Mouse (Mus musculus): Measurements from ENCODE around the gene Id4.
A peak's percentile ranks its signal among the peaks of the same experiment; 100 is the strongest.

Gene Id4

GRCm38 (mm10) chr13:48260690-48261278, at the start of gene Id4:
Gene Id4 (plus strand): TSS chr13:48261228.
- DNase-seq (ENCODE audit: extremely low read depth, insufficient read length, low spot score): no peak

DNA sequence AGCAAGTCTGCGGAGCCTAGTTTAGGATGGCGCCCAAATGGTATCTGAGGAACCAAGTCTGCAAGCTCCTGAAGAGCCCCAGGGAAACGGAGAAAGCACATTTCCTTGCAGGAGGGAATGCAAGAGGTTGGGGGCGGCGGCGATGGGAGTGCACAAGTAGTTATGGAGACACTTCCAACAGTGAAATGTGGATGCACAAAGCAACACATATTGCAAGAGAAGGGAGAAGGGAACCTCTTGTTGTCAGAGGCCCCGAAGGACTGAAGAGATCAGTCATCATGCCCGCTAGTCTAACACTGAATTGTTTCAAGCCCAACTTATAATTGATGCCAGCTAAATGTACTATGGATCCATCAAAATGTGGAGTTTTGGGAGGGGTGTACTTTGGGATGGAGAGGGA, 33.9 kb upstream of the Id4 start:
- no peak for DNase-seq (ENCODE audit: extremely low read depth, insufficient read length, low spot score)

DNA sequence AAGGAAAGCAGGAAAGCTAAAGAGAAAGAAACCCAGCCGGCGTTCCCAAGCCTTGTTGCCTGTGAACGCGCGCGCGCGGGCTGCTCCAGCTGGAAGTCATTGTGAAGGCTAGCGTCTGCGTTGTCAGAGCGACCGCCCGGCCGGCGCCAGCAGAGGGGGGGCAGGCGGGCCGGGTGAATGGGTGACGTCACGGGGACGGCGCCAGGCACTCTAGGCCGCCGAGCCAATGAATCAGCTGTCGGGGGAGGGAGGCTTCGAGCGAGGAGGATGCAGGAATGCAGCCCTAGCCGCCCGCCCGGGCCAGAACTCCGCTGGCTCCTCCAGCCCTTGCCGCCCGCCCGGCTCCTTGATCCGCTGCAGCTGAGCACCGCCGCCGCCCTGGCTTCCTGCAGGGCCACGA, 33.3 kb upstream of the Id4 start:
- DNase-seq (ENCODE audit: extremely low read depth, insufficient read length, low spot score): peak; percentile 93

GRCm38 (mm10) chr13:48228114-48228513, 32.9 kb upstream of the Id4 start:
- no peak for DNase-seq (ENCODE audit: extremely low read depth, insufficient read length, low spot score)

DNA sequence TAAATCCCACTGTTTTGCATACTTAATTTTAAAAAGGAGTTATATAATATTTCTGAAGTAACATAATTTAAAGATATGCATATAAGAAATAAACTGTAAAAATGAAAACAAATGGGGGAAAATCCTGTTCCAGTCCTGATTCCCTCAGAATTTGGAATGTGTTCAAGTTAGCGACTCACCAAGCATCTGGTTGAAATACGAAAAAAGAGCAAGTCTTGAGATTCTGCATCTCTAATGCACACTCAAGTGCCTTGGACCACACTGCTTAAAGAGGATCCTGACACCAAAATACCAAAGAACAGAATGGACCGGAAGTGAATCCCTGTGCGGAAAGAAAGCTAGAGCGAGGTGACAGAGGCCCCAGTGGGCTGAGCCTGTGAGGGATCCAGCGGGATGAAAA, 30.0 kb upstream of the Id4 start:
- DNase-seq (ENCODE audit: extremely low read depth, insufficient read length, low spot score): no peak

- no peak for DNase-seq (ENCODE audit: extremely low read depth, insufficient read length, low spot score)
Measured at GRCm38 (mm10) chr13:48236436-48236835, 24.6 kb upstream of the Id4 start.

DNA sequence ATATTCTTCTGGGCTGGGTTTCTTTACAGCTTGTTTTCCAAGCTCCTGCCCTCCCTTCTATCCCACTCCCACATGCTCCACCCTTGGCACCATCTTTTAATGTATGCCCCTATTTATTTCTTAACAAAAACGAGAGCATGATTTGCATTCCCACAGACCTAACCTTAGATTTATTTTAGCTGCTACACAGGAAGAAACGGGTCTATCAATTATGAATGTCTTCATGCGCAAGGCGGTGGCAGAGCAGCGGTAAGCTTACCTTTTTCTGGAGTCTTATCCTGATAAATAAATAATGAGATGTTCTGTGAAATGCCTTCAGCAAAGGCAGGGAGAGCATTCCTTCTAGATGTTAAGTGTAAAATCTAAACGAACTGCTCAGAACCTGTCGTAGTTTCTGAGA, 24.2 kb upstream of the Id4 start:
- no peak for DNase-seq (ENCODE audit: extremely low read depth, insufficient read length, low spot score)

- no peak for DNase-seq (ENCODE audit: extremely low read depth, insufficient read length, low spot score)
Measured at GRCm38 (mm10) chr13:48237516-48237915, 23.5 kb upstream of the Id4 start.

- no peak for DNase-seq (ENCODE audit: extremely low read depth, insufficient read length, low spot score)
Measured at GRCm38 (mm10) chr13:48245235-48246012, 15.6 kb upstream of the Id4 start.

- DNase-seq (ENCODE audit: extremely low read depth, insufficient read length, low spot score): no peak
Measured at GRCm38 (mm10) chr13:48252559-48252958, 8.5 kb upstream of the Id4 start.

DNA sequence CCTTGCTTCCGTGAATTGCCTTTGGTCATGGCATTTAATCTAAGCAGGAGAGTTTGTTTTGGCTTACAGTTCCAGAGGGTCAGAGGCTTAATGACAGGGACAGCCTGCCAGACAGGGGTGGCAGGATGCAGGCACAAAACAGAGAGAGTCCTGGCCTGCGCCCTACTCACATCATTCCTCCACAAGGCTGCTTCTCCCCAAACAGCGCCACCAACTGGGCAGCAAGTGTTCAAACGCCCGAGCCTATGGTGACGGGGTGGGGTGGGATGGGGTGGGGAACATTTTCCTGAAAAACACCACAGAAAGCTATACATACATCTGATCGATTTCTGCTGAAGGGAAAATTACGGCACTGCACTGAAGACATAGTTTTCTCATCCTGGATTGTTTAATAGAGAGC, 6.0 kb upstream of the Id4 start:
- no peak for DNase-seq (ENCODE audit: extremely low read depth, insufficient read length, low spot score)

GRCm38 (mm10) chr13:48261341-48262221, 553 bp downstream of the Id4 start:
- DNase-seq (ENCODE audit: extremely low read depth, insufficient read length, low spot score): no peak

- no peak for DNase-seq (ENCODE audit: extremely low read depth, insufficient read length, low spot score)
Measured at GRCm38 (mm10) chr13:48262451-48262969, 1.5 kb downstream of the Id4 start.

- DNase-seq (ENCODE audit: extremely low read depth, insufficient read length, low spot score): no peak
Measured at GRCm38 (mm10) chr13:48265029-48265428, 4.0 kb downstream of the Id4 start.

- DNase-seq (ENCODE audit: extremely low read depth, insufficient read length, low spot score): no peak
Measured at GRCm38 (mm10) chr13:48273451-48274069, 12.5 kb downstream of the Id4 start.

DNA sequence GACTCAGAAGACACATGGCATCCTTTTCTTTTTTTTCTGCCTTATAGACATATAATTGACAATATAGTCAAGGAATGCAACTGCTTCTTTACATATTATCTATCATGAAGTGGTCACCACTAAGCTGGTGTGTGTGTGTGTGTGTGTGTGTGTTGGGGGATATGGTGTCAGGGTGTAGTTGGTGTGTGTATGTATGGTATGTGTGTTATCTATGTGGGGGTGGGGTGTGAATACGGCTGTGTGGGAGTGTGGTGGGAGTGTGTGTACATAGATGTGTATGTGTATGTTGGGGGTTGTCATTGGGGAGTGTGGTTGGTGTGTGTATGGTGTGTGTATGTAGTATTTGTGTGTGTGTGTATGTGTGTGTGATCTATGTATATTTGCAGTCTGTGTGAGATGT, 13.1 kb downstream of the Id4 start:
- no peak for DNase-seq (ENCODE audit: extremely low read depth, insufficient read length, low spot score)

DNA sequence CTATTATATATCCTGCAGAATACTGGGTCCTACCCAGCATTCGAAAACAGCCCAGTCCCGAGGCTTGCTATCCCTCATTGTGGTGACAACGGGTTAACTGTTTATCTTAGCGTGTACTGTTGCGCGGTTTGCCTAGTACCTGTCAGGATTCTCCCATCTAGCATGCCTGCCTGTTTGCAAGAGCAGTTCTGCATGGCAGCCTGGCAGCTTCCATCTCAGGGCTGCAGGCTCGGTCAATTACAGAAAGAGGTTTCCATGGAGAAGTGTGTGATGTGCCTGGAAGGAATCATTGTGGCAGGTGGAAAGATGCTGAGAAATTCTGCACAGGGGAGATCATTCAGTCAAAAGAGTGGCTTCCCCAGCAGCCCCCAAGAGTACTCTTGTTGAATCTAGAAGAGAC, 16.0 kb downstream of the Id4 start:
- no peak for DNase-seq (ENCODE audit: extremely low read depth, insufficient read length, low spot score)

DNA sequence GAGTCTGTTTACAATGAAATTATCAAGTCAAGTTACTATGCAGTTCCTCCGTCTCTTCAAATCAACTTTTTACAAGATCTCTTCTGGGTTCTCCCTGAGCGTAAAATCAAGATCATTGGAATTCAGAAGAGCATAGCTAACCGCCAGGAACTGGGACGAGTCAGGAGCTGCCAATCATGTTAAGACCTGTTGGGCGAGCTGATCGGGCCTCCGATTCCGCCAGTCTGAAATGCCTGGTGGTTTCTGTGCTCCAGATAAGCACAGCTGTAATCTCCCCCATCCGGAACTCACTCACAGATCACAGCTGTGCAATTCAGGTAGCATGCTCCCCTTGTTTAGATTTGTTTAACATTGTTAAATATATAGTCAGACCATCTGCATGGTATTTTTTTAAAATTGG, 23.4 kb downstream of the Id4 start:
- no peak for DNase-seq (ENCODE audit: extremely low read depth, insufficient read length, low spot score)

DNA sequence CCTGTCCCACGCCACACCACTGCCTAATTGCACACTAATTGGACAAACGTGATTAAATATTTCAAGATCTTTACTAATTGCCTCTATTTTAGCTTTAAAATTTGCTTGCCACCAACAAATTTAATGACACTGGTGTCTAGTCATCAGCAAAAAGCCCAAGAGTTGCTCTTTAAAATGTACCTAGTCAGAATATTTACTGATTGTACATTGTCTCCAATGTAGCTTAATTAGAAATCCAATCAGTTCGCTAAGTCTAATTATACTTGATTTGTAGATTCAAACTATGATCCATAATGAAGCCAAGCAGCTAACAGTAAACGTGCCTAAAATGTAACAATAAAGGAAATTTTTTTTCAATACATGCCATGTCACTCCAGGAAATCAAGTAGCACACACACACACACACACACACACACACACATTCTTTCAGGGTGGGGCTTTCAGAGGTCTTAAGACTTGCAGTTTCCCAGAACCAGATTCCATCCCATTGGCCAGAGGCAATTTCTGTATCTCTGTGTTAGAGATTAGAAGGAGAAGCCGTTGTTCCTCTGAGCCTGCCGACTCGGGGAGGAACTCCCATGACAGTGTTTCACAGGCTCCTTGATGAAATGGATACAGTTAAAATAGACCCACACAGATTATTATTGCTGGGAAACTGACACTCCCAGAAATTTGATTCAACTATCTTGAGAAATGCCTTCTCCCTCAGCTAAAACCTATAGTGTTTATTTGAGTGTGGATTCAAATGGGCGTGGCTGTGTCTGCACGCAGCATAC, 24.1 kb downstream of the Id4 start:
- no peak for DNase-seq (ENCODE audit: extremely low read depth, insufficient read length, low spot score)

DNA sequence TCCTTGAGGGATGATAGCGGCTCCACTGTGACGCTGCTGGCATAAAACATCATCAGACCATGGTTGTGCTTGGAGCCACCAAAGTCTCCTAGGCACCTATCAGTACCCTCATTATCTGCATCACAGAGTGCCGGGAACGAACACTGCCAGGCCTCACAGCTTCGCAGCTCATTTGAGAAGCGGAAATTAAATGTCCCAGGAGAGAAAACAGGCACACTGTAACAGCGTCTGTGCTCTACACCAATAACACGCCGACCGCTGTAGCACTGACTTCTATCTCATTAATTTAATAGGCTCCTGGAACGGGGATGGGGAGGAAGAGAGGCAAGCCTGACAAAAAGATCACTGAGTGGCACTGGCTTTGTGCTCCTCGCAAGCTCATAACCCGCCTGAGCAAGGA, 29.4 kb downstream of the Id4 start:
- DNase-seq (ENCODE audit: extremely low read depth, insufficient read length, low spot score): no peak
